Mouse (Mus musculus) liver, embryonic 14.5 days (tissue): Measurements from ENCODE around the gene Txndc12.

ENCODE experiments used
- CTCF ChIP-seq: IDR thresholded peaks from 2 replicates; pipeline ENCODE4 v1.5.1; 2016; ENCODE audit warnings: antibody characterized with exemption, low read depth, control low read depth
- EP300 ChIP-seq: IDR thresholded peaks from 2 replicates; pipeline ENCODE4 v1.6.1; 2016; ENCODE audit warnings: antibody characterized with exemption, low read depth

DNA sequence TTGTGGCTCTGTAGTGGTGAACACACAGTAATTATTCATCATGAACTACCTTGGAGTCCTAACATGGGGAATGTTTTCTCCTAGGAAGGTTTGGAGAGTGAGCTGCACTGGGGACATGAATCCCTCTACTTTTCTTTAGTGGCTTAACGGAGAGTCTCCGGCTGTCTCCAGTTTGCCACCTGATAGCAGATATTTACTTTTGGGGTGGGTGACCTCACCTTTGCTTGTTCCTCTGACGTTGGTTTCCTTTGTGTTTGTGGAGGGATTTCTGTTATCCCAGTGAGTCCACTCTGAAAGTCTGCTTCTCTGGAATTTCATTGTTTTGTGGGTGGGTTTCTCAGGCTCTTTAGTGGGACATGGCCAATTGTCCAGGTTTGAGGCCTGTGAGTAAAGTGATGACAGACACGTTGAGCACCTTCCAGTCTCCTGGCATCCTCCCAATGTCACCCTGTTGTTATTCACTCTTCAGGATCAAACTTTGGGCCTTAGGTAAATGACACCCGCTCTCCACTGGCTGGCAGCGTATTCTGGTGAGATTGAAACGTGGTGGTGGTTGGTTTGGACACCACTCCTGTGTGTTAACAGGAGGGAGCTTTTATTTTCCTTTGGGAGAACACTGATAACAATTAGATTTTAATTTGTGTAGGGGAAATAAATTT is 7.6 kb downstream of the Txndc12 start:
- TF ChIP-seq CTCF: no peak
- no peak for TF ChIP-seq EP300
